Mouse (Mus musculus) heart, postnatal 0 days (tissue): ENCODE data around the gene Wdpcp. TPM values are rescaled to one million over a fixed set of nuclear protein-coding genes. Genes with fewer than 3 reads are reported as not detected.

Experiments
- ATAC-seq: fragments of 200-750 bp; cut with Nextera tagmentation; 2 replicates; pipeline ENCODE4 v1.8.0; 2017; ENCODE audit warnings: low read depth, moderate number of reproducible peaks, moderate library complexity; ENCODE audit not compliant: insufficient read depth
- DNase-seq: peaks from one replicate; pipeline ENCODE4 v3.0.0-alpha.2; 2016; ENCODE audit warnings: low spot score
- H3K27ac ChIP-seq: fragments of 300-500 bp; sonication (generic); 2 replicates; pipeline ENCODE4 v1.5.1; 2014; ENCODE audit warnings: low read depth, mild to moderate bottlenecking
- H3K27me3 ChIP-seq: fragments of 300-500 bp; sonication (generic); 2 replicates; pipeline ENCODE4 v1.6.1; 2014; ENCODE audit warnings: low read length, mixed read lengths; ENCODE audit not compliant: control insufficient read depth, insufficient read depth
- H3K36me3 ChIP-seq: fragments of 300-500 bp; sonication (generic); replicated peaks from 2 replicates; pipeline ENCODE4 v1.6.1; 2014; ENCODE audit warnings: low read length, mixed read lengths; ENCODE audit not compliant: control insufficient read depth, insufficient read depth
- H3K4me1 ChIP-seq: fragments of 300-500 bp; sonication (generic); 2 replicates; pipeline ENCODE4 v1.6.1; 2014; ENCODE audit warnings: antibody characterized with exemption; ENCODE audit not compliant: control insufficient read depth, insufficient read depth
- H3K4me2 ChIP-seq: fragments of 300-500 bp; sonication (generic); 2 replicates; pipeline ENCODE4 v1.6.1; 2014; ENCODE audit warnings: low read depth, mild to moderate bottlenecking, low read length, moderate library complexity
- H3K4me3 ChIP-seq: fragments of 300-500 bp; sonication (generic); 2 replicates; pipeline ENCODE4 v1.5.1; 2014; ENCODE audit warnings: low read depth, low read length
- H3K9ac ChIP-seq: fragments of 300-500 bp; sonication (generic); replicated peaks from 2 replicates; pipeline ENCODE4 v1.6.1; 2014; ENCODE audit warnings: low read depth, low read length, mixed read lengths
- H3K9me3 ChIP-seq: fragments of 300-500 bp; sonication (generic); replicated peaks from 2 replicates; pipeline ENCODE4 v1.6.1; 2016; ENCODE audit warnings: low read length; ENCODE audit not compliant: control insufficient read depth
- CTCF ChIP-seq: IDR thresholded peaks from 2 replicates; pipeline ENCODE4 v1.5.1; 2016; ENCODE audit warnings: antibody characterized with exemption, control low read depth, low read depth
- EP300 ChIP-seq: IDR thresholded peaks from 2 replicates; pipeline ENCODE4 v1.6.1; 2016; ENCODE audit warnings: antibody characterized with exemption, low read depth
- WGBS: fragments of 180-500 bp; shearing (Covaris S2); extraction: QIAGEN DNeasy Blood & Tissue Kit; methylation state at CpG from one replicate; pipeline ENCODE4 v1.1.7; 2014; 5-methylcytosine and 5-hydroxymethylcytosine counted together
- polyA plus RNA-seq: library from polyadenylated mRNA; unstranded; fragments of >200 nt; fragmentation: Nextera tagmentation; extraction: Ambion mirVana; gene quantifications from 2 replicates; pipeline ENCODE4 v1.2.1, GENCODE M21; 2015
- total RNA-seq: library from RNA; depleted of rRNA; stranded (reverse); fragments of >200 nt; gene quantifications from 2 replicates; pipeline ENCODE4 v1.2.3, GENCODE M21; 2014; ENCODE audit warnings: low replicate concordance

Gene Wdpcp
- total and polyA plus RNA-seq, 2 experiments from 2014 or later: 4.0 to 5.8 TPM

GRCm38 (mm10) chr11:21549754-21550153 is 22.3 kb upstream of the Wdpcp start:
- Histone ChIP-seq H3K27me3 (no peaks in the 10 kb centered on the region), H3K36me3 (no peaks in the 10 kb centered on the region), H3K9me3 (no peaks in the 10 kb centered on the region), H3K9ac (no peak overlapping the region), H3K4me1 (no peaks in the 10 kb centered on the region), H3K4me2 (no peak overlapping the region), H3K27ac (no peak overlapping the region), H3K4me3 (no peak overlapping the region)
- no peak for DNase-seq
- no peak for ATAC-seq
- WGBS: 59% methylated on average over 4 of the region's 4 CpGs
- TF ChIP-seq CTCF (no peak), EP300 (no peak)

DNA sequence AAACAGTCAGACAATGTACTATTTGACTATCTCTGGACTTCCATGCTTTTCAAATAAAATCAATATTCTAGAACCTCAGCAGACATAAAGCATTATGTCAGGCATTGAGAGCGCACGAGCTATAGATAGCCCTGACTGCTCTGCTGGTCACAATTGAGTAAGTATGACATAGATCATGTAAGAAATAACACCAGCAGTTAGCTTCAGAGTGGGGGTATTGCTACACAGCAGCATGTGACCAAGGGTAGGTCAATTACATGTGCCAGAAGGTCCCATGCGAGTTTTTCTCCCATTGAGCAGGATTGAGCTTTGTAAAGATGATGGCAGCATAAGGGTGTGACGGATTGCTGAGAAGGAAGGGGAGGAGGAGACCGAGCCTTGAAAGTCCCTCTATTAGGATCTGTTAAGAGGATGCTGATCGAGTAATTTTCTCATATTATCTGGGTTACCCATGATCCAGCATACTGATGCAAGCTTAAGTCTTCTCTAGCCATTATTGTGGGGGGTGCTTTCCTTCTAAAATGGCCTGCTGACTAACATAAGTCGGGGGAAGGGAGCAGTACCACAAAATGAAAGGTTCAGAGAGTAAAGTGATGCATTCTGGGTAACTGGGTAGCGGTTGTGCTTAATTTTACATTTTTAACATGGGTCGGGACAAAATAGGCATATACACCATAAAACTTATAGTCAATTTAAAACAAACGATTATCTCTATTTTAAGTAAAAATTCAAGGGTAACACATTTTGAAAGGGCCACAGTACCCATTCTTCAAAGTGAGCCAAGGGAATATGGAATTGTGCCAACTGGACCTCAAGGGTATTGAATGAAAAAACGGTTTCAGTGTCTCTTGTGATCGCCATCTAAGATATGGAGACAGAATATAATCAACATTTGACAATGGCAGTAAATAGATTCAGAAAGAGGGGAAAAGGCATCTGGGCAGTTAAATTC is 21.5 kb upstream of the Wdpcp start:
- Histone ChIP-seq H3K27me3 (no peaks in the 10 kb centered on the region), H3K9ac (no peak overlapping the region), H3K36me3 (no peaks in the 10 kb centered on the region), H3K4me2 (no peak overlapping the region), H3K27ac (no peak overlapping the region), H3K4me1 (no peaks in the 10 kb centered on the region), H3K9me3 (no peaks in the 10 kb centered on the region), H3K4me3 (no peak overlapping the region)
- 84% methylated on average over 12 of the region's 12 CpGs for WGBS
- ATAC-seq: no peak
- DNase-seq: no peak
- no peak for TF ChIP-seq CTCF
- no peak for TF ChIP-seq EP300

- H3K4me2 ChIP-seq: no peak overlapping the region
- no peak for DNase-seq
- H3K4me3 ChIP-seq: no peak overlapping the region
- no peak overlapping the region for H3K9ac ChIP-seq
- no peak overlapping the region for H3K27ac ChIP-seq
- H3K36me3 ChIP-seq: peaks cover 4% of the 10 kb centered on the region; the same call in 1 of the 2 replicates
- no peaks in the 10 kb centered on the region for H3K4me1 ChIP-seq
- H3K9me3 ChIP-seq: no peaks in the 10 kb centered on the region
- WGBS: 51% methylated on average over 3 of the region's 3 CpGs
- no peak for ATAC-seq
- no peaks in the 10 kb centered on the region for H3K27me3 ChIP-seq
- no peak for TF ChIP-seq CTCF
- no peak for TF ChIP-seq EP300
These were observed 20.0 kb upstream of the Wdpcp start for GRCm38 (mm10) chr11:21552049-21552448.

DNA sequence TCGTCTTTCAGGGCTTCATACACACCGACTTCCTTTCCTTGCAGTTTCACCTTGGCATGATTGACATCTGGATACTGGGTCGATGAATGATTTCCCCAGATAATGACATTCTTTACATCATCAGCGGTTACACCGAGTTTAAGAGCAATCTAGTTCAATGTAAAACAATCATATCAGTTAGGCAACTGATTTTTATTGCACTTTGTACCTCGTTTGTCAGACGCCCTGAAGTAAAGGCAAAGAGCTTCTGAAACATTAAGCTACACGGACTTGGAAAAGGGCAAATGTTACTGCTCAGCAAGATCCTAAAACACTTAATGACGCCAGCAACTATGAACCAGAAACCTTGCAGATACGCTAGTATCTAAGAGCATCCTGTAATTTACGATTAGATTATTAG is 12.3 kb upstream of the Wdpcp start:
- Histone ChIP-seq H3K36me3 (peaks cover 64% of the 10 kb centered on the region), H3K4me1 (peaks cover 9% of the 10 kb centered on the region), H3K27ac (no peak overlapping the region), H3K9me3 (no peaks in the 10 kb centered on the region), H3K4me3 (no peak overlapping the region), H3K4me2 (no peak overlapping the region), H3K27me3 (no peaks in the 10 kb centered on the region), H3K9ac (no peak overlapping the region)
- TF ChIP-seq CTCF: no peak
- no peak for TF ChIP-seq EP300
- DNase-seq: no peak
- no peak for ATAC-seq
- WGBS: 78% methylated on average over 11 of the region's 11 CpGs

DNA sequence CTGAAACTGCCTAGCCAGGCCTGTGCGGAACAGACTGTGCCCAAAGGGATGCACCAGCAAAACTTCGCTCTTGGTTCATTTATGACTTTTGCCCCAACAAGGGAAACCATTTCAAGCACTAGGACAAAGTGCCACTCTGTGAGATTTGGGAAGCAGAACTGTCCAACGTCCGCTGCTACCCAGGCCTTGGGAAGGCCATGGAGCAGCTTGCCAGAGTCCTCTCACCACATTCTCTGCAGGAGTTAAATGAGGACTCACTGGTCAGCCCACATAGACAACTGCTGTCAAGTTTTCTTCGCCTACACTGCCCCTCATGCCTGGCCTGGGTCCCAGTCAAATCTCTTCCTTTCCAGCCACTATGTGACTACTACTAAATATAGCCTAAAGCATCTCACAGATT is 10.7 kb upstream of the Wdpcp start:
- Histone ChIP-seq H3K9ac (no peak overlapping the region), H3K27me3 (no peaks in the 10 kb centered on the region), H3K27ac (peak overlapping the region; percentile 68), H3K36me3 (peaks cover 79% of the 10 kb centered on the region), H3K4me1 (peaks cover 16% of the 10 kb centered on the region), H3K4me3 (no peak overlapping the region), H3K9me3 (no peaks in the 10 kb centered on the region), H3K4me2 (no peak overlapping the region)
- WGBS: 42% methylated on average over 5 of the region's 5 CpGs
- DNase-seq (peak; percentile 85), ATAC-seq (peak; percentile 92)
- TF ChIP-seq EP300: peak; percentile 74; the same call in 1 of the 2 replicates
- no peak for TF ChIP-seq CTCF
